ENCODE assay signal across 28 mouse cellular contexts in genomic region chr4:133114762-133115161, GRCm38 (mm10). TPM values are rescaled to one million over a fixed set of nuclear protein-coding genes. Genes with fewer than 3 reads are reported as not detected.
DNase-seq lines count a peak whose midpoint lies in the region; ATAC-seq and TF ChIP-seq lines count a peak whose summit lies in the region.
"Had no signal": no experiment of that assay in that cellular context is flagged by ENCODE, and none has a peak within 500 bp of the region (broad histone marks: within the 10 kb centered on the region; RNA-seq: fewer than 3 reads in every experiment).

No protein-coding gene starts in this region.

- no peaks in the 10 kb centered on the region for H3K9me3 ChIP-seq in heart, embryonic 10.5 days
- H3K9me3 ChIP-seq in ES-Bruce4 (replicated peaks; ENCODE audit: control insufficient read depth, insufficient read depth, low read length, poor library complexity, severe bottlenecking), result no peaks in the 10 kb centered on the region
- H3K9me3 ChIP-seq: embryonic facial prominence, embryonic 12.5 days; embryonic facial prominence, embryonic 15.5 days; heart, embryonic 12.5 days; heart, embryonic 15.5 days had no signal

- H3K36me3 ChIP-seq in heart, embryonic 10.5 days, result no peaks in the 10 kb centered on the region
- no peaks in the 10 kb centered on the region for H3K36me3 ChIP-seq in ES-Bruce4 (ENCODE audit: control insufficient read depth, insufficient read depth, low read length, poor library complexity, severe bottlenecking)
- no peaks in the 10 kb centered on the region for H3K36me3 ChIP-seq in thymus, adult 2 months (ENCODE audit: control insufficient read depth, insufficient read depth, low read length)
- H3K36me3 ChIP-seq: embryonic facial prominence, embryonic 12.5 days; embryonic facial prominence, embryonic 15.5 days; heart, embryonic 12.5 days; heart, embryonic 15.5 days had no signal

- intact Hi-C loops in heart, postnatal 25 days (cut with DNase I), result loop anchor here (5.0 kb wide), 1 partner anchor 57 kb away; no protein-coding TSS in a partner anchor

- peak; percentile 68 for DNase-seq in heart, embryonic 10.5 days (ENCODE audit: low spot score)
- DNase-seq in heart, postnatal 25 days (ENCODE audit: low spot score), result no peak
- peak; percentile 35 for DNase-seq in thymus, adult 2 months
- DNase-seq in thymus, postnatal 25 days, result peak; percentile 38
- no peak for DNase-seq in spleen, postnatal 36 days (ENCODE audit: low spot score in 2 of 2)
- DNase-seq in embryo, embryonic 9.5 days (ENCODE audit: extremely low spot score), result no peak
- DNase-seq: adrenal gland, postnatal 10 days; adrenal gland, postnatal 36 days; B cell, adult 2 months; cerebellum, adult 18-20 months; cerebellum, adult 9-10 months; cerebellum, postnatal 14 days; forebrain, postnatal 0 days; gastrocnemius, adult 2 months; gastrocnemius, postnatal 14 days; heart, postnatal 10 days; heart, postnatal 4 days had no signal

- no peak for TF ChIP-seq CTCF in ES-Bruce4 (IDR thresholded peaks at IDR 0.05; ENCODE audit: low read depth, low read length)
- TF ChIP-seq CTCF in thymus, adult 2 months (IDR thresholded peaks at IDR 0.05; ENCODE audit: borderline replicate concordance, control insufficient read depth, extremely low read depth, insufficient read depth, low read length, poor library complexity), result no peak

- no peak overlapping the region; the same call in 1 of the 2 replicates for H3K27ac ChIP-seq in heart, embryonic 10.5 days
- peak overlapping the region; percentile 61 for H3K27ac ChIP-seq in ES-Bruce4 (ENCODE audit: insufficient read depth, low read length)
- no peak overlapping the region for H3K27ac ChIP-seq in thymus, adult 2 months (ENCODE audit: control insufficient read depth, insufficient read depth, low read length)
- H3K27ac ChIP-seq: embryonic facial prominence, embryonic 12.5 days; embryonic facial prominence, embryonic 15.5 days; heart, embryonic 15.5 days; hindbrain, embryonic 14.5 days; hindbrain, postnatal 0 days had no signal

- no peak for ATAC-seq in activated CD4-positive, CD25-positive, alpha-beta regulatory T cell, adult 4 months
- ATAC-seq: forebrain, embryonic 14.5 days; forebrain, postnatal 0 days; hindbrain, postnatal 0 days; inflammation-experienced regulatory T-cells, adult 6 months had no signal

- no peaks in the 10 kb centered on the region for H3K27me3 ChIP-seq in heart, embryonic 10.5 days (ENCODE audit: insufficient read depth, poor library complexity, severe bottlenecking)
- no peaks in the 10 kb centered on the region for H3K27me3 ChIP-seq in ES-Bruce4 (ENCODE audit: control insufficient read depth, insufficient read depth, low read length, poor library complexity, severe bottlenecking)
- H3K27me3 ChIP-seq in thymus, adult 2 months (ENCODE audit: control insufficient read depth, insufficient read depth, low read length), result no peaks in the 10 kb centered on the region
- H3K27me3 ChIP-seq: CH12.LX; embryonic facial prominence, embryonic 12.5 days; embryonic facial prominence, embryonic 15.5 days; heart, embryonic 12.5 days; heart, embryonic 15.5 days had no signal

- no peak overlapping the region for H3K9ac ChIP-seq in ES-Bruce4 (ENCODE audit: low read depth, poor library complexity, severe bottlenecking)
- H3K9ac ChIP-seq: embryonic facial prominence, embryonic 12.5 days; embryonic facial prominence, embryonic 15.5 days; forebrain, postnatal 0 days; heart, embryonic 12.5 days; heart, embryonic 15.5 days; hindbrain, embryonic 14.5 days had no signal

- H3K4me1 ChIP-seq in heart, embryonic 10.5 days, result peaks cover 41% of the 10 kb centered on the region
- H3K4me1 ChIP-seq in ES-Bruce4 (ENCODE audit: control insufficient read depth, insufficient read depth, low read length), result peaks cover 20% of the 10 kb centered on the region
- H3K4me1 ChIP-seq in thymus, adult 2 months (replicated peaks; ENCODE audit: control insufficient read depth, insufficient read depth, low read length), result peaks cover 22% of the 10 kb centered on the region

- 94% methylated on average over 3 of the region's 3 CpGs for WGBS in heart, embryonic 10.5 days
- 30% methylated on average over 3 of the region's 3 CpGs for WGBS in thymus, adult 2 months

- TF ChIP-seq POLR2A in ES-Bruce4 (IDR thresholded peaks at IDR 0.05; ENCODE audit: insufficient read depth, low read length), result no peak
- no peak for TF ChIP-seq POLR2A in thymus, adult 2 months (IDR thresholded peaks at IDR 0.05; ENCODE audit: control insufficient read depth, extremely low read depth, insufficient read depth, low read length, poor library complexity)

- H3K4me3 ChIP-seq in heart, embryonic 10.5 days, result no peak overlapping the region
- no peak overlapping the region for H3K4me3 ChIP-seq in ES-Bruce4 (ENCODE audit: low read depth, low read length)
- no peak overlapping the region for H3K4me3 ChIP-seq in thymus, adult 2 months (ENCODE audit: control insufficient read depth, insufficient read depth, low read length)
- H3K4me3 ChIP-seq: embryonic facial prominence, embryonic 12.5 days; embryonic facial prominence, embryonic 15.5 days; gastrocnemius, adult 2 months; heart, embryonic 12.5 days; heart, embryonic 15.5 days had no signal

- TF ChIP-seq EP300 in ES-Bruce4 (IDR thresholded peaks at IDR 0.05; ENCODE audit: insufficient read depth, low read depth, low read length), result 0 out of 2 replicates have a peak, but pooled peaks have one; percentile 43

RNA-seq across cellular contexts. Expression of gene Wasf2, which starts 15.5 kb away (rescaled TPM):
- polyA plus RNA-seq in heart, embryonic 10.5 days (2016; fragmentation: Nextera tagmentation; extraction: Ambion mirVana), result 51.1 and 58.5 TPM in 2 replicates
- 100 to 1,000 TPM in 1 of 2 experiments, 10 to 100 TPM in 1; 77.7 to 110 TPM for total RNA-seq in heart, postnatal 25 days (2021)
- polyA plus RNA-seq in ES-Bruce4 (2011; ENCODE audit: insufficient read depth, insufficient read length, low read depth, missing spikeins), result 102 and 103 TPM in 2 replicates
- 163 and 186 TPM in 2 replicates for polyA plus RNA-seq in thymus, adult 2 months (2012; rRNA removed)
- polyA plus RNA-seq in activated CD4-positive, CD25-positive, alpha-beta regulatory T cell, adult 4 months (2017; shearing (Covaris generic)), result 100 to 1,000 TPM in 1 of 2 experiments, 10 to 100 TPM in 1; 83.0 to 104 TPM

Comparison
In these comparisons a context has a peak if more than half of its experiments do, and no peak if none do; other contexts are left out.
1. DNase-seq: peak in heart, embryonic 10.5 days (single experiment), thymus, adult 2 months (single experiment) and thymus, postnatal 25 days (single experiment); none in heart, postnatal 25 days (single experiment), spleen, postnatal 36 days (0 of 2) and embryo, embryonic 9.5 days (single experiment).